Mouse (Mus musculus) adrenal gland, postnatal 36 days (tissue): ENCODE data around the gene Pea15a. TPM values are rescaled to one million over a fixed set of nuclear protein-coding genes. Genes with fewer than 3 reads are reported as not detected.
"Not testable (repeated sequence)": the region's sequence is repeated elsewhere in the genome, so short reads cannot be mapped to it uniquely, and the experiment has no call there.

Experiments
- DNase-seq, 2 experiments: peaks; one replicate each; pipeline ENCODE4 v3.0.0; 2021; ENCODE audit warnings: mixed read lengths in 1 of 2
- long read RNA-seq, 2 experiments: library from polyadenylated mRNA; stranded (forward); transcript quantifications; one replicate each; pipeline ENCODE4 v2.0.0; 2021; ENCODE audit warnings: borderline sequencing depth in 2 of 2
- total RNA-seq, 2 experiments: library from RNA; stranded (reverse); gene quantifications; 2 replicates each; pipeline ENCODE4 v1.2.3; 2021

Gene Pea15a
- 10 to 100 TPM; 53.9 to 62.1 TPM for total RNA-seq
- long read RNA-seq, experiment 1, transcript Pea15a-203 (2 exons, 980 nt), result minor isoform, 9 of 86 reads
- long read RNA-seq, experiment 1, transcript Pea15a-201 (4 exons, 2,501 nt), result major isoform, 67 of 86 reads
- long read RNA-seq, experiment 1, partial matches to known transcripts, result 3 of 86 reads
- long read RNA-seq, experiment 1, other reads (novel, unspliced or antisense), result 7 of 86 reads
- long read RNA-seq, experiment 2, transcript Pea15a-201 (4 exons, 2,501 nt), result major isoform, 37 of 43 reads
- long read RNA-seq, experiment 2, partial matches to known transcripts, result 0 of 43 reads
- long read RNA-seq, experiment 2, other reads (novel, unspliced or antisense), result 4 of 43 reads

GRCm38 (mm10) chr1:172206141-172206917, at the start of gene Pea15a:
TSS of gene Pea15a (minus strand) at chr1:172206804.
- DNase-seq, result peak; percentile 90 to 92

- peak; percentile 29 to 36 for DNase-seq
Measured at GRCm38 (mm10) chr1:172247679-172248078, 41.1 kb upstream of the Pea15a start.

- no peak for DNase-seq
Measured at GRCm38 (mm10) chr1:172247216-172247615, 40.6 kb upstream of the Pea15a start.

DNA sequence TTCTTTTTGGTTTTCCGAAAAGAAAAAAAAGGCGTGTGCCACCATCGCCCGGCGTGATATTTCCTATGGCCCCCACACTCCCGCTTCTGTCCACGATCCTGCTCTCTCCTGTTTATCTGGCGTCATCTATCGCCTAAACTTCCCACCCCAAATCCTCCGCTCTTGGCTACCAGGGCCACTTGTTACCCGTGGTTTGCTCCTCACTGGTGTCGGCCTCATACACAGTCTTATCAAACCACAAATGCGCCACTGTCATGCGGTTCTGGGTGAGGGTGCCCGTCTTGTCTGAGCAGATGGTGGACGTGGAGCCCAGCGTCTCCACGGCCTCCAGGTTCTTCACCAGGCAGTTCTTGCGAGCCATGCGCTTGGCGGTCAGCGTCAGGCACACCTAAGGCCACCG, 38.0 kb upstream of the Pea15a start:
- DNase-seq, result not testable (repeated sequence)

GRCm38 (mm10) chr1:172243547-172244205, 37.1 kb upstream of the Pea15a start:
- DNase-seq, result peak; percentile 30 to 53

DNA sequence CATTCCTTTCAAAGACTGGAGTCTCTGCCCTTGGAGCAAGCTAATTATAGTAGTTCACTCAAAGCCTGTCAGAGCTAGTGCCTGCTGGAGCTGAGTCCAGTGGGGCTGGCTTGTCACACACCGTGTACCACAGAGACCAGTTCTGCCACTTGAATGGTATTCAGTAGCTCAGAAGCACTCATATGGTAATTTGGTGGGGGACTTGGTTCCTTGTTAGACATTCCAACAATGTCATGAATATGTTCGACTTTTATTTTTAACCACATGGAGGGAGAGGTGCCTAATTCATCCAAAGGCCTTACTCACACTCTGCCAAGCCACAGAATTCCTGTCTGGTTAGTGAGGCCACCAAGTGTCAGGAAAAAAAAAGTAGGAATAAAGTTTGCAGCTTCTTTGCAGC, 35.8 kb upstream of the Pea15a start:
- DNase-seq, result no peak

- DNase-seq, result no peak
Measured at GRCm38 (mm10) chr1:172240945-172241708, 34.5 kb upstream of the Pea15a start.

DNA sequence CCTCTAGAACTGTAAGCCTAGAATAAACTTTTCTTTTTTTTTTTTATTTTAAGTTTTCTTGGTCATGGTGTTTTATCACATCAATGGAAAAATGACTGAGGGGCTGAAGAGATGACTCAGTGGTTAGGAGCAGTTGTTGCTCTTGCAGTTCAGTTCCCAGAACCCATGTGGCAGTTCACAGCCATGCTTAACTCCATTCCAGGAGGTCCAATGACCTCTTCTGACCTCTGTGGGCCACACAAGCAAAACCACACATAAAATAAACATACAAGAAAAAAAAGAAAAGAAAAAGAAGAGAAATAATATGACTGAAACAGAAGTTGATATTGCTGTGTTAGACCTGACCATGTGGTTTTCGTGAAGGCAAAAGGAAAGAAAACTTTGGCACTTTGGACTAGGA, 22.6 kb upstream of the Pea15a start:
- no peak for DNase-seq

DNA sequence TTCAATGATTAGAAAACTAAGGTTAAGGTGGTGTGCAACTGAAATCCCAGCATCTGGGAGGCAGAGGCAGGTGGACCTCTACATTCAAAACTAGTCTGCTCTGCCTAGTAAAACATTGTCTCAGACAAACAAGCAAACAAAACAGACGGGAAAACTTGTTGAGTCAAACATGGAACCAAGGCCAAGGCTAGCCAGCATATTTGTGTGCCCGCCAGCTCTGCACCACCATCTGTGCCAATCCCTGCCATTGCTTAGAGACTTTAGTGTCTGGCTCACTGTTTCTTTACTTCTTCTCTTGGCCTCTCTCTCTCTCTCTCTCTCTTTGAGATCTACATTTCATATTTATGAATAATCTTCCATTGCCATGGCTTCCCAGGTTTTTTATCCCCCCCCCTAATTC, 21.6 kb upstream of the Pea15a start:
- peak; percentile 65 to 73 for DNase-seq

DNA sequence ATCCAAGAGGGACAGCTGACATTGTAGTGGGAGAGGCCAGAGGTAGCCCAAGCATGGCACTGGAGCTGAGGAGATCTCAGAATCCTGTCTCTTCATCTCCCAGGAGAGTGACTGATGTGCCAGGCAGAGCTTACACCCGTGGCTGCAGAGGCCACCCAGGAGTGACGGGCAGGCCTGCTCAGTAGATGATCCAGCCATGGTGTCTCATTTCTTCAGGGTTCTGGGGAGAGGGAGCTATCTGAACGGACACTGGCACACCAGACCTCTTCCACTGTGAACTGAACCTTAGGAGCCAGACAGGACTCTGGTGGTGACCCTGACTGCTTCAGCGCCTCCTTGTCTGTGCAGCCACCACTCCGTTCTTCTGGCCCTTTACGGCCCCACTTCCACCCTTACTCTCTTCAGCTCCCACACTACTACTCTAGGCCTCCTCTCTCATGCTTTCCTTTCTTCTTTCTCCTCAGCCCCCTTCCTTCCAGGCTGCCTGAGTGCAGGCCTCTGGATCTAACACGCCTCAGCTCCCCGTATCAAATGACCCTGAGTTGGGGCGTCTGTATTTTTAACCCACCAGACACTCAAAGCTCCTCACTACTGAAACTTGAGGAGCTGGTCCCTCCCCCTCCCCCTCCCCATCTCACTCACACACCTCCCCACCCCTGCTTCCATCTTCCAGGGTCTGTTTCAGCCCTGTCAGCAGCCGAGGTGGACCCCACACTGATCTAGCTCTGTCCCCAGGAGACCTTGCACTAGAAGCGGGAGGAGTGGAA, 14.9 kb upstream of the Pea15a start:
- DNase-seq, result no peak

DNA sequence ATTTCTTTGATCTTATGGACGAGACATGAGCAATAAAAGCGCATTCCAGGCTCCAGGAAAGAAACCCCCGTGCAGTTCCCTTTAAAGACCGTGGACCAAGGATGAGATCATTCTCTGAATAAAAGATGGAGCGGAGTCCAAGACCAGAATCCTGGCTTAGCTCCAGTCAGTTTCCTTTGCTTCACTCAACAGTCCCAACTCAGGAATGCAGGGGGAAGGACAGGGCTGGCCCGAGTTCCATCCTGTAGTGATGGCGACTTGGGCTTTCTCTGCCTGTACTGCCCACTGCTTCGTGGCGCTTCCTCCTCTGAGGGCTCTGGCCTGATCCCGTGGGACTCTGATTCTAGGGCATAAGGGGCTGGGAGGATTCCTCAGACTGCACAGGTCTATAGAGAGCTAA, 13.8 kb upstream of the Pea15a start:
- peak; percentile 50 to 73 for DNase-seq

- DNase-seq, result no peak
Measured at GRCm38 (mm10) chr1:172219451-172220406, 13.1 kb upstream of the Pea15a start, which contains the start of gene Casq1. TSS of gene Casq1 (minus strand) at chr1:172219868.

GRCm38 (mm10) chr1:172218164-172218910, 11.7 kb upstream of the Pea15a start:
- DNase-seq, result no peak

- DNase-seq, result peak; percentile 94 to 95
Measured at GRCm38 (mm10) chr1:172217148-172217547, 10.5 kb upstream of the Pea15a start.

DNA sequence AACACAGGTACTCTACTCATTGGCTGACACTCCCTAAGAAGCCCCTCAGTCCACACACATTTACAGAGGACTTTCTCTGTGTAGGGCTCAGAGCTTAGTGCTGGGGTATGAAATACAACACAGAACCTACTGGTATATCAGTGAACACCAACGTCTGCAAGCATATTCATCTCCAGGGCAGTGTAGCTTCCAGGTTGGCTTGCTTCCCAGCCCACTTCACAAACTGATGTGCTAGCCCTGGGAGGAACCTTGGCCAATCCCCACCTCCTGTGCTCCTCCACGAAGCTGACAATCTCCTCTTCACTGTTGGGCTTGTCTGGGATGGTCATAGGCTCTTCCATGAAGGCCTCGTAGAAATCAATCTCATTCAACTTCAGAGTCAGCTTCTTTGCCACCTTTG, 8.1 kb upstream of the Pea15a start:
- peak in 1 of 2 experiments; percentile 48 for DNase-seq

GRCm38 (mm10) chr1:172213771-172214170, 7.2 kb upstream of the Pea15a start:
- no peak for DNase-seq

GRCm38 (mm10) chr1:172212776-172213175, 6.2 kb upstream of the Pea15a start:
- no peak for DNase-seq

- no peak for DNase-seq
Measured at GRCm38 (mm10) chr1:172207111-172207584, 544 bp upstream of the Pea15a start.

GRCm38 (mm10) chr1:172205741-172206087, 890 bp downstream of the Pea15a start:
- DNase-seq, result no peak
